Mouse (Mus musculus): ENCODE measurements around the gene Gm20869.
"Not testable (repeated sequence)": the region's sequence is repeated elsewhere in the genome, so short reads cannot be mapped to it uniquely, and the experiment has no call there.

Gm20869 gene

GRCm38 (mm10) chrY:71469149-71469548, at the start of gene Gm20869:
Gene Gm20869 (plus strand): TSS chrY:71469449.
- not testable (repeated sequence) for DNase-seq (ENCODE audit: low read depth, low spot score)

All from telencephalon, adult 2 months (tissue).